Mouse (Mus musculus): Measurements from ENCODE around the gene Lhx6.

DNA sequence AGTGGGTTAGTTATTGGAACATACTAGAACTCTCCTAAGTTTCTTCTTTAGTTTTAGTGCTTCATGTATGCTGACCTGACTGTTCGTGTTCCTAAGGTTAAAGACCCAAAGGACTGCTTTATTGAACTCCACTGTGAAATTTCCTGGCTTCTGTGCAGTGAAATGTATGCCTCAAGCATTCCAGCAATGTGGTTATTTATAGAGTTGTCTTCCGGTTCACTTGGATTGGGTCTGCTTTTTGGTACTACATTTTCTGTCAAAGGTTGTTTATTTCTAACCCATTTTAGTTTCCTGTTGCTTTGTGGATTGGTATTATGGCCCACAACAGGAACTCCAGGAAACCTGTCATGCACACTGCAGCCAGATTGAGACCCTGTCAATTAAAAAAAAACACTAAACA lies 33.9 kb upstream of the Lhx6 start:
- no peak for TF ChIP-seq CTCF (IDR thresholded peaks at IDR 0.05; ENCODE audit: low read depth)
- TF ChIP-seq EP300 (IDR thresholded peaks at IDR 0.05; ENCODE audit: low read depth) = no peak
